Mouse (Mus musculus) stomach, embryonic 14.5 days (tissue): ENCODE measurements around the gene Slc45a3. TPM values are rescaled to one million over a fixed set of nuclear protein-coding genes. Genes with fewer than 3 reads are reported as not detected.
A peak's percentile ranks its signal among the peaks of the same experiment; 100 is the strongest.

Experiments
- ATAC-seq: fragments of 200-750 bp; cut with Nextera tagmentation; 2 replicates; pipeline ENCODE4 v1.8.0; 2017; ENCODE audit warnings: low read depth, moderate TSS enrichment; ENCODE audit not compliant: insufficient number of reproducible peaks, insufficient read depth, low FRiP score
- H3K27ac ChIP-seq: fragments of 300-500 bp; sonication (generic); 2 replicates; pipeline ENCODE4 v1.5.1; 2014; ENCODE audit warnings: mild to moderate bottlenecking, low read length, moderate library complexity, mixed read lengths
- H3K27me3 ChIP-seq: fragments of 300-500 bp; sonication (generic); 2 replicates; pipeline ENCODE4 v1.6.1; 2014; ENCODE audit warnings: low read length, control low read depth, mixed read lengths; ENCODE audit not compliant: control insufficient read depth, insufficient read depth
- H3K36me3 ChIP-seq: fragments of 300-500 bp; sonication (generic); 2 replicates; pipeline ENCODE4 v1.6.1; 2014; ENCODE audit warnings: mild to moderate bottlenecking, control low read depth, low read length, moderate library complexity, mixed read lengths; ENCODE audit not compliant: control insufficient read depth, insufficient read depth
- H3K4me1 ChIP-seq: fragments of 300-500 bp; sonication (generic); 2 replicates; pipeline ENCODE4 v1.6.1; 2014; ENCODE audit warnings: low read length, control low read depth, mixed read lengths; ENCODE audit not compliant: control insufficient read depth, insufficient read depth
- H3K4me2 ChIP-seq: fragments of 300-500 bp; sonication (generic); replicated peaks from 2 replicates; pipeline ENCODE4 v1.6.1; 2014; ENCODE audit warnings: low read depth, low read length, control low read depth
- H3K4me3 ChIP-seq: fragments of 300-500 bp; sonication (generic); 2 replicates; pipeline ENCODE4 v1.5.1; 2014; ENCODE audit warnings: low read depth, low read length, control low read depth
- H3K9ac ChIP-seq: fragments of 300-500 bp; sonication (generic); replicated peaks from 2 replicates; pipeline ENCODE4 v1.6.1; 2014; ENCODE audit warnings: low read depth, mild to moderate bottlenecking, control low read depth, low read length, moderate library complexity, mixed read lengths
- H3K9me3 ChIP-seq: fragments of 300-500 bp; sonication (generic); 2 replicates; pipeline ENCODE4 v1.6.1; 2016; ENCODE audit warnings: low read depth, low read length, control low read depth; ENCODE audit not compliant: control insufficient read depth
- WGBS: fragments of 180-500 bp; shearing (Covaris S2); extraction: QIAGEN DNeasy Blood & Tissue Kit; methylation state at CpG from one replicate; pipeline ENCODE4 v1.1.7; 2014; 5-methylcytosine and 5-hydroxymethylcytosine counted together
- polyA plus RNA-seq: library from polyadenylated mRNA; unstranded; fragments of >200 nt; fragmentation: Nextera tagmentation; extraction: Ambion mirVana; gene quantifications from 2 replicates; pipeline ENCODE4 v1.2.1, GENCODE M21; 2014

The Slc45a3 gene
- polyA plus RNA-seq, 1 experiment from 2014 or later = 3.8 TPM

- H3K4me3 ChIP-seq = no peak overlapping the region
- H3K4me2 ChIP-seq = no peak overlapping the region
- no peak overlapping the region for H3K9ac ChIP-seq
- ATAC-seq = no peak
- 94% methylated on average over 1 of the region's 1 CpGs for WGBS
- H3K4me1 ChIP-seq = no peaks in the 10 kb centered on the region
- no peak overlapping the region for H3K27ac ChIP-seq
- no peaks in the 10 kb centered on the region for H3K9me3 ChIP-seq
- peaks cover 2% of the 10 kb centered on the region; the same call in 1 of the 2 replicates for H3K36me3 ChIP-seq
- H3K27me3 ChIP-seq = no peaks in the 10 kb centered on the region
Measured at GRCm38 (mm10) chr1:131941501-131941900, 21.3 kb upstream of the Slc45a3 start.

GRCm38 (mm10) chr1:131942621-131943590 is 19.9 kb upstream of the Slc45a3 start:
- no peaks in the 10 kb centered on the region for H3K27me3 ChIP-seq
- no peak overlapping the region for H3K4me2 ChIP-seq
- no peak for ATAC-seq
- no peak overlapping the region for H3K9ac ChIP-seq
- no peaks in the 10 kb centered on the region for H3K9me3 ChIP-seq
- no peak overlapping the region for H3K27ac ChIP-seq
- H3K4me1 ChIP-seq = no peaks in the 10 kb centered on the region
- 56% methylated on average over 16 of the region's 16 CpGs for WGBS
- H3K4me3 ChIP-seq = no peak overlapping the region
- H3K36me3 ChIP-seq = no peaks in the 10 kb centered on the region

DNA sequence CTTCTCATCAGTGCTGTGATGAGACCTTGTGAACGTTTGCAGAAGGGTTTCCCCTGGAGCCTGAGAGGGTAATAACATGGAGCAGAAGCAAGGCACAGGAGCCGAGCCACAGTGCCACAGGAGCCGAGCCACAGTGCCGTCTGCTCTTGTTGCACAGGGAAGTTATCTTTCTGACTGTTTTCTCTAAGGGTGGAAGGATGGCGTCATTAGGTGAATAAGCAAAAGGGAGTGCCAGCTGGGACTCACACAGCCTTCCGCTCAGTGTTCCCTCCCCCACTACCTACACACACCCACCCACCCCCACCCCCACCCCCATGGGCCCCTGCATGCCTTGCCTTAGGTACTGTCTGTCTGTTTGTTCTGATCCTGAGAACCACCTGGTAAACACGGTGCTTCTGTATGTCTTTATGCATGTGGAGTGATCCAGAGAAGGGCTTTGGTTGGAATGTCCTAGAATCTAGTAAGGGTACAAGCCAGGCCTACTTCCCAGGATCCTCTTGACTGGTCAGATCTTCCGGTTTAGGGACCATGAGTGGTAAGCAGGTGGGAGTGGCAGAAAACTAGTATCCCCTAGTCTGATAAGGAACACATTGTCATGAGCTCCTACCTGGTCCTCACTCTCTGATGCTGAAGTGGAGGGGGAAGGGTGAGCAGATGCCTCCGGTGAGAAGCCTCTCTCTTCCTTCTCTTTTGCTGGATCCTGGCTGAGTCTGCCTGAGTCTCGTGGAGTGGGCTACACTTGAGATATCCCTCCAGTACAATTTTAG is 16.9 kb upstream of the Slc45a3 start:
- peak; percentile 60; the same call in 1 of the 2 replicates for ATAC-seq
- H3K27ac ChIP-seq = 0 out of 2 replicates have a peak overlapping the region, but pooled peaks have one; percentile 52

DNA sequence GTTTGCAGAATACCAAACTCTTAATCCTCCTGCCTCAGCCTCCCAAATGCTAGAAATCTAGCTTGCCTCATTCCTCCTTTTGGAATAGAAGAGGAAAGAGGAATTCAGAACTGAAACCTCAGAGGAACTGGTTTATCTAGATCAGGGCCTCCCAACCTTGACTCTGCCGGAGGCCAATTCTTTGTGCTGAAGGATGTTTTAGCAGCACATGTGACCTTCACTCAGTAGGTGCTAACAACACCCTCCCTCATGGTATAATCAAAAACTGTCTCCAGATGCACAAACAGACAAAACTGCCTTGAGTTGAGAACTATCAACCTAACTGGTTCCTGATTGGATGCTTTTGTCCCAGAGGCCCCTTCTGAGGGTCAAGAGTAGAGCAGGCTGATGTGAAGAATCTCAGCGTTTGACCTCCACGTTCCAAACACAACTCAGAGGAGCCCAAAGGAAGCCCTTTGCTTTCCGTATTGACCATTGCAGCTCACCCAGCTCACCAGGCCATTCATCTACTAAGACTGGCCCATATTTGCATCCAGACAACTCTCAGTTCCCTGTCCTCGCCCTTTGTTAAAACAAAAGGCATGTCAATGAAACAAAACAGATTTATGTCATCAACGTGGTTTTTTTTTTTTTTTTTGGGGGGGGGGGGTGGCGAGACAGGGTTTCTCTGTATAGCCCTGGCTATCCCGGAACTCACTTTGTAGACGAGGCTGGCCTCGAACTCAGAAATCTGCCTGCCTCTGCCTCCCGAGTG is 16.1 kb upstream of the Slc45a3 start:
- Histone ChIP-seq H3K9me3 (no peaks in the 10 kb centered on the region), H3K4me2 (no peak overlapping the region), H3K9ac (no peak overlapping the region), H3K36me3 (no peaks in the 10 kb centered on the region), H3K4me3 (no peak overlapping the region), H3K4me1 (no peaks in the 10 kb centered on the region), H3K27me3 (no peaks in the 10 kb centered on the region), H3K27ac (no peak overlapping the region)
- ATAC-seq = no peak
- WGBS = 74% methylated on average over 11 of the region's 11 CpGs

More for the DNA sequence above, 16.9 kb upstream of the Slc45a3 start:
- Histone ChIP-seq H3K9ac (no peak overlapping the region), H3K4me1 (no peaks in the 10 kb centered on the region), H3K4me3 (no peak overlapping the region), H3K4me2 (no peak overlapping the region), H3K27me3 (no peaks in the 10 kb centered on the region), H3K36me3 (no peaks in the 10 kb centered on the region), H3K9me3 (no peaks in the 10 kb centered on the region)
- WGBS = 51% methylated on average over 10 of the region's 10 CpGs

- Histone ChIP-seq H3K9me3 (no peaks in the 10 kb centered on the region), H3K27me3 (no peaks in the 10 kb centered on the region), H3K9ac (no peak overlapping the region), H3K36me3 (no peaks in the 10 kb centered on the region), H3K27ac (no peak overlapping the region), H3K4me1 (no peaks in the 10 kb centered on the region), H3K4me2 (no peak overlapping the region), H3K4me3 (no peak overlapping the region)
- WGBS = 31% methylated on average over 1 of the region's 1 CpGs
- ATAC-seq = no peak
Measured at GRCm38 (mm10) chr1:131947997-131948525, 14.7 kb upstream of the Slc45a3 start.

DNA sequence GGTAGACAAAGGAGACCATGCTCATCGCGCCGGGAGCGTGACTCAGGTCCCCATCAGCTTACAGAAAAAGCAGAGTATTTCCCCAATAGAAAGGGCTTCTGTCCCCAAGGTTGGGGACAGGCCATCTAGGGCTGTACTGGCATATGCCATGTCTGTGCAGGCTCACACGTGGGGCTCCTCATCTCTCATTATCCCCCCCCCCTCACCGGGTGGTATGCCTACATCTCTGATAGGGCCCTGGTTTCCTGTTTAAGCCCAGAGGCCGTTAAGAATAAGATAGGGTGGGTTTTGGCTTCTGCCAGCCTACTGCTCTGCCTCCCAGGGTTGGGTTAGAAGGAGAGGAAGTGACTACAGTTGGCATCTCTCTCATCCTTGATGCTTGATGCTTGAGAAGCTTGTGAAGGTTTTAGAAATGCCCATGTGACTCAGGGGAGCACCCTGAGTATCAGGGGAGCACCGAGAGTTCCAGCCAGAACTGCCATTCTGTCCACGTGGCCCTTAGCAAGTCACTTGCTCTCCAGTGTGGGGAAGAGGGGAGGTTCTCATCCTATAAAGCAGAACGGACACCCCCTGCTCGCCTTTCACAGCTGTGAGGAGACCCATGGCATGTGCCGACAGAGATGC is 8.4 kb upstream of the Slc45a3 start:
- Histone ChIP-seq H3K9ac (no peak overlapping the region), H3K4me1 (no peaks in the 10 kb centered on the region), H3K36me3 (no peaks in the 10 kb centered on the region), H3K27me3 (no peaks in the 10 kb centered on the region), H3K27ac (no peak overlapping the region), H3K4me2 (no peak overlapping the region), H3K4me3 (no peak overlapping the region), H3K9me3 (no peaks in the 10 kb centered on the region)
- 85% methylated on average over 12 of the region's 12 CpGs for WGBS
- ATAC-seq = no peak

- no peaks in the 10 kb centered on the region for H3K27me3 ChIP-seq
- no peak overlapping the region for H3K4me3 ChIP-seq
- H3K9me3 ChIP-seq = no peaks in the 10 kb centered on the region
- no peak overlapping the region for H3K4me2 ChIP-seq
- 25% methylated on average over 3 of the region's 3 CpGs for WGBS
- H3K36me3 ChIP-seq = no peaks in the 10 kb centered on the region
- no peak for ATAC-seq
- H3K4me1 ChIP-seq = no peaks in the 10 kb centered on the region
- H3K9ac ChIP-seq = no peak overlapping the region
- H3K27ac ChIP-seq = no peak overlapping the region
Measured at GRCm38 (mm10) chr1:131955131-131955757, 7.5 kb upstream of the Slc45a3 start.
